Mouse (Mus musculus) small intestine, adult 2 months (tissue): ENCODE results near the gene Adm2. TPM values are rescaled to one million over a fixed set of nuclear protein-coding genes. Genes with fewer than 3 reads are reported as not detected.

ENCODE experiments used
- H3K27ac ChIP-seq: fragments of 200-500 bp; 2 replicates; pipeline ENCODE4 v1.5.1; 2012; ENCODE audit warnings: low read depth, low read length, control low read depth, inconsistent platforms; ENCODE audit not compliant: insufficient read depth
- H3K27me3 ChIP-seq: fragments of 200-500 bp; 2 replicates; pipeline ENCODE4 v1.6.1; 2012; ENCODE audit warnings: mild to moderate bottlenecking, moderate library complexity, low read length, inconsistent platforms; ENCODE audit not compliant: control insufficient read depth, insufficient read depth
- H3K36me3 ChIP-seq: fragments of 200-500 bp; 2 replicates; pipeline ENCODE4 v1.6.1; 2012; ENCODE audit warnings: mild to moderate bottlenecking, low read length, control low read depth, inconsistent platforms; ENCODE audit not compliant: control insufficient read depth, insufficient read depth
- H3K4me1 ChIP-seq: fragments of 200-500 bp; 2 replicates; pipeline ENCODE4 v1.6.1; 2012; ENCODE audit warnings: low read length, inconsistent platforms, mixed read lengths; ENCODE audit not compliant: control insufficient read depth, insufficient read depth, insufficient read length
- H3K4me3 ChIP-seq: fragments of 200-500 bp; 2 replicates; pipeline ENCODE4 v1.5.1; 2012; ENCODE audit warnings: low read depth, mild to moderate bottlenecking, control low read depth, inconsistent platforms, low read length, moderate library complexity
- CTCF ChIP-seq: fragments of 200-500 bp; IDR thresholded peaks from 2 replicates; pipeline ENCODE4 v1.5.1; 2012; ENCODE audit warnings: low read depth, mild to moderate bottlenecking, control low read depth, inconsistent platforms, low read length, moderate library complexity, mixed read lengths; ENCODE audit not compliant: insufficient replicate concordance, insufficient read length; ENCODE audit errors: extremely low read depth
- POLR2A ChIP-seq: fragments of 200-500 bp; IDR thresholded peaks from 2 replicates; pipeline ENCODE4 v1.6.1; 2012; ENCODE audit warnings: low read depth, mild to moderate bottlenecking, control low read depth, inconsistent platforms, low read length, moderate library complexity
- WGBS: fragments of 180-500 bp; shearing (Covaris S2); methylation state at CpG from one replicate; pipeline ENCODE4 v1.1.7; 2018; 5-methylcytosine and 5-hydroxymethylcytosine counted together
- polyA plus RNA-seq: library from polyadenylated mRNA; depleted of rRNA; stranded (reverse); fragments of >200 nt; gene quantifications from 2 replicates; pipeline ENCODE4 v1.2.3, GENCODE M21; 2012

Adm2 gene
- polyA plus RNA-seq, 1 experiment, result 0.98 TPM

GRCm38 (mm10) chr15:89308406-89309139, 13.9 kb upstream of the Adm2 start:
- H3K27me3 ChIP-seq, result no peaks in the 10 kb centered on the region
- TF ChIP-seq CTCF, result no peak
- TF ChIP-seq POLR2A, result no peak
- peaks cover 33% of the 10 kb centered on the region for H3K4me1 ChIP-seq
- H3K27ac ChIP-seq, result peak overlapping the region; percentile 30
- H3K4me3 ChIP-seq, result no peak overlapping the region
- WGBS, result 53% methylated on average over 7 of the region's 7 CpGs
- H3K36me3 ChIP-seq, result peaks cover 32% of the 10 kb centered on the region

DNA sequence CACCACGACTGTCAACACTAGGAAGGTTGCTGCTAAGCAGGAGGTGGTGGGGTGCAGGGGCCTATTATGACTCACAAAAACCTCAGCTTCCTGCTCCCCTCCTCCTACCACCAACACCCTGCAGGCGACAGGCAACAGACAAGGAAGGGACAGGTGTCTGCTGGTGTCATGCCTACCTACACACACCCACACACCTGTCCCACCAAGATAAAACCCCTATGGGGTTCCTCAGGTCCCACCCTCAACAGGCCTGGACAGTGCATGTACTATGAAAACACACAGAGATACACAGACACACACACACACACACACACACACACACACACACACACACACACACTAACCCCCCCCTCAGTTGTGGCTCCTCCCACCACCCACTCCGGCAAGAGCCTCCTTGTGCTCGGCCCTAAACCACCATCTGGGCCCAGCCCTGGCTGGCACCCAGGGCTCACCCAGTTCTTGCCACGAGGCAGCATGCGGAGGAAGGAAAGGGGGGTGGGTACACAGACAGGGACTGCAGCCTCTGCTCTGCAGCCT, 12.5 kb upstream of the Adm2 start:
- H3K4me3 ChIP-seq, result no peak overlapping the region
- H3K36me3 ChIP-seq, result peaks cover 19% of the 10 kb centered on the region
- no peaks in the 10 kb centered on the region for H3K27me3 ChIP-seq
- WGBS, result 7% methylated on average over 6 of the region's 6 CpGs
- peaks cover 38% of the 10 kb centered on the region for H3K4me1 ChIP-seq
- TF ChIP-seq CTCF, result no peak
- peak overlapping the region; percentile 23 for H3K27ac ChIP-seq

- 77% methylated on average over 4 of the region's 4 CpGs for WGBS
- peaks cover 33% of the 10 kb centered on the region for H3K4me1 ChIP-seq
- no peak for TF ChIP-seq CTCF
- no peak for TF ChIP-seq POLR2A
These were observed 9.2 kb upstream of the Adm2 start for GRCm38 (mm10) chr15:89313359-89313758.

DNA sequence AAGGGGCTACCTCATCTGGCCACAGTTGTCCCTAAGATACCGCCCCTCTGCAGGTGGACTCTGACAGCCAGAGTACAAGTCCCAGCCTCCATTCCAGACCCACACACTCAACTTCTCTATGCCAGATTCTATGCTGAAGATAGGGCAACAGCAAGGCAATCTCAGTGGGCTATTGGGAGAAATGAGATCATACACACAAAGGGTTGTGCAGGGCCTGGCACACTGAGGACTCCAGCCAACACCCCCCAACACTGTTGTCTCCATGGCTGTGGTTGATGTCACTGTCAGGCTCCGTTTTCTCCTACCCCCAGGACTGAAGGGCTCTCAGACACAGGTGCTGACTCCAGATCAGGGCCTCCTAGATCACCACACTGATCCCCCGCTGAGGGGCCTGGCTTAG, 8.4 kb upstream of the Adm2 start:
- WGBS, result 25% methylated on average over 3 of the region's 3 CpGs
- Histone ChIP-seq H3K27me3 (no peaks in the 10 kb centered on the region), H3K4me3 (peak overlapping the region; percentile 80), H3K27ac (no peak overlapping the region), H3K36me3 (no peaks in the 10 kb centered on the region), H3K4me1 (peaks cover 26% of the 10 kb centered on the region)
- no peak for TF ChIP-seq CTCF
- TF ChIP-seq POLR2A, result no peak

More at GRCm38 (mm10) chr15:89313359-89313758, 9.2 kb upstream of the Adm2 start:
- Histone ChIP-seq H3K27me3 (no peaks in the 10 kb centered on the region), H3K27ac (no peak overlapping the region), H3K36me3 (no peaks in the 10 kb centered on the region), H3K4me3 (no peak overlapping the region)

DNA sequence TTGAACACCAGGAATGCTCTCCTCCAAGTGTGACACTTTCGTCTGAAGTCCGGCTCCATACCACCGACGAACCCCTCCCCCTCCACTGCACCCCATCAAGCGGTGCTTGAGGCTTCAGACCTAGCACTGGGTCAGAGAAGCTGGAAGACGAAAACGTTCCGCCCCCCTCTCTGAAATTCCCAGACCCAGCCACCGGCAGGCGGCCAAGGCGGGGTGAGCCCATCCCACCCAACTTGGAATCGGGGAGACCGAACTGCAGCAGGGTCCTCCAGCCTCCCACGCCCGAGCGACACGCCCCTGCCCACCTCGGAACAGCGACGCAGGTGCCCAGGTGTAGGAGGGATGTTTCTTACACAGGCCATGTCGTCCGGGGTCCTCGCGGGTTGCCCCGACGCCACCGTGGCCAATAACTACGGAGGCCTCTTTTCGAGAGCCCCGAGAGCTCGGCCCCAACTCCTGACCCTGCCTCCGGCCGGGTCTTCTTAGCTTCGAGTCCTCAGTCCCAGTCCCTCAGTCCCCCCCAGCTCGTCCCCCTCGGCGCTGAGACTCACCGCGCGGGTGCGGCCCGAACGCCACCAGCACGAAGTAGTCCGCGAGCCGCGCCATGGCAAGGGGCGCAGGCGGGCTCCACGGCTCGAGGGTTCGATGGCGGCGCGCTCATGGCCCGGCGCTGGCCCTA, 7.9 kb upstream of the Adm2 start:
- Histone ChIP-seq H3K36me3 (no peaks in the 10 kb centered on the region), H3K4me1 (peaks cover 23% of the 10 kb centered on the region), H3K27me3 (no peaks in the 10 kb centered on the region), H3K4me3 (peak overlapping the region; percentile 80), H3K27ac (no peak overlapping the region)
- under 1% methylated on average over 58 of the region's 58 CpGs for WGBS
- no peak for TF ChIP-seq POLR2A
- no peak for TF ChIP-seq CTCF

GRCm38 (mm10) chr15:89315190-89315731, 7.3 kb upstream of the Adm2 start, which contains the start of gene Sbf1:
TSS of gene Sbf1 (minus strand) at chr15:89315311.
- TF ChIP-seq CTCF, result no peak
- peak; percentile 90 for TF ChIP-seq POLR2A
- Histone ChIP-seq H3K27ac (no peak within 1 kb of the TSS), H3K36me3 (no peaks in the 10 kb centered on the region), H3K4me3 (peak within 1 kb of the TSS; percentile 80), H3K27me3 (no peaks in the 10 kb centered on the region), H3K4me1 (peaks cover 17% of the 10 kb centered on the region)
- under 1% methylated on average over 37 of the region's 37 CpGs for WGBS

DNA sequence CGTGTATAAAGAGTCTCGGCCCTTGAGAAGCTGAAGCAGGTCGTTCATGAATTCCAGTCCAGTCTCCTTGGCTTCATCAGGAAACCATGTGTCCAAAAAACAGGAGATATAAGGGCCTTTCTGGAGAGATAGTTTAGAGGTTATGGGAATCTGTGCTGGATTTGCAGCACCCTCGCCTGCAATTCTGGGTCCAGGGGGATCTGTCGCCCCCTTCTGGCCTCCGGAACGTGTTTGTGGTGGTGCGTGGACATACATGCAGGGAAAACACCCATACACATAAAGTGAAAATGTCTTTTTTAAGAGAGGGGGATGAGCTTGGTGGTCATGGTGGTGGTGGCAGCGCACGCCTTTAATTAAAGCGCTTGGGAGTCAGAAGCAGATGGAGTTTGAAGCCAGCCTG, 6.4 kb upstream of the Adm2 start:
- TF ChIP-seq POLR2A (no peak), CTCF (peak; percentile 33; the same call in 1 of the 2 replicates)

More for the DNA sequence above, 6.4 kb upstream of the Adm2 start:
- Histone ChIP-seq H3K36me3 (no peaks in the 10 kb centered on the region), H3K27me3 (no peaks in the 10 kb centered on the region), H3K4me1 (peaks cover 13% of the 10 kb centered on the region), H3K27ac (no peak overlapping the region), H3K4me3 (no peak overlapping the region)
- 85% methylated on average over 11 of the region's 11 CpGs for WGBS
